Mouse (Mus musculus) hindbrain, embryonic 16.5 days (tissue): Measurements from ENCODE around the gene Trim11. TPM values are rescaled to one million over a fixed set of nuclear protein-coding genes. Genes with fewer than 3 reads are reported as not detected.

Experiments used
- ATAC-seq: fragments of 200-750 bp; cut with Nextera tagmentation; 2 replicates; pipeline ENCODE4 v1.8.0; 2017; ENCODE audit warnings: moderate TSS enrichment, moderate library complexity
- H3K27ac ChIP-seq: fragments of 300-500 bp; sonication (generic); 2 replicates; pipeline ENCODE4 v1.5.1; 2014; ENCODE audit warnings: low read depth, mild to moderate bottlenecking, control low read depth, low read length, moderate library complexity
- H3K27me3 ChIP-seq: fragments of 300-500 bp; sonication (generic); replicated peaks from 2 replicates; pipeline ENCODE4 v1.6.1; 2014; ENCODE audit warnings: low read length; ENCODE audit not compliant: control insufficient read depth, insufficient read depth
- H3K36me3 ChIP-seq: fragments of 300-500 bp; sonication (generic); 2 replicates; pipeline ENCODE4 v1.6.1; 2014; ENCODE audit warnings: mild to moderate bottlenecking, low read length, moderate library complexity, mixed read lengths; ENCODE audit not compliant: control insufficient read depth, insufficient read depth
- H3K4me1 ChIP-seq: fragments of 300-500 bp; sonication (generic); 2 replicates; pipeline ENCODE4 v1.6.1; 2014; ENCODE audit warnings: low read depth, low read length; ENCODE audit not compliant: control insufficient read depth, insufficient read depth
- H3K4me2 ChIP-seq: fragments of 300-500 bp; sonication (generic); 2 replicates; pipeline ENCODE4 v1.6.1; 2014; ENCODE audit warnings: mild to moderate bottlenecking, low read length, control low read depth, moderate library complexity
- H3K4me3 ChIP-seq: fragments of 300-500 bp; sonication (generic); 2 replicates; pipeline ENCODE4 v1.5.1; 2014; ENCODE audit warnings: mild to moderate bottlenecking, low read length, control low read depth, moderate library complexity
- H3K9ac ChIP-seq: fragments of 300-500 bp; sonication (generic); 2 replicates; pipeline ENCODE4 v1.6.1; 2014; ENCODE audit warnings: low read depth, mild to moderate bottlenecking, control low read depth, low read length, moderate library complexity
- H3K9me3 ChIP-seq: fragments of 300-500 bp; sonication (generic); 2 replicates; pipeline ENCODE4 v1.6.1; 2014; ENCODE audit warnings: mild to moderate bottlenecking, low read length, moderate library complexity; ENCODE audit not compliant: control insufficient read depth
- WGBS: fragments of 180-500 bp; shearing (Covaris S2); extraction: QIAGEN DNeasy Blood & Tissue Kit; methylation state at CpG from one replicate; pipeline ENCODE4 v1.1.7; 2014; 5-methylcytosine and 5-hydroxymethylcytosine counted together
- polyA plus RNA-seq: library from polyadenylated mRNA; unstranded; fragments of >200 nt; fragmentation: Nextera tagmentation; extraction: Ambion mirVana; gene quantifications from 2 replicates; pipeline ENCODE4 v1.2.1, GENCODE M21; 2015

Gene Trim11
- polyA plus RNA-seq, 1 experiment from 2014 or later, result 20.7 TPM

DNA sequence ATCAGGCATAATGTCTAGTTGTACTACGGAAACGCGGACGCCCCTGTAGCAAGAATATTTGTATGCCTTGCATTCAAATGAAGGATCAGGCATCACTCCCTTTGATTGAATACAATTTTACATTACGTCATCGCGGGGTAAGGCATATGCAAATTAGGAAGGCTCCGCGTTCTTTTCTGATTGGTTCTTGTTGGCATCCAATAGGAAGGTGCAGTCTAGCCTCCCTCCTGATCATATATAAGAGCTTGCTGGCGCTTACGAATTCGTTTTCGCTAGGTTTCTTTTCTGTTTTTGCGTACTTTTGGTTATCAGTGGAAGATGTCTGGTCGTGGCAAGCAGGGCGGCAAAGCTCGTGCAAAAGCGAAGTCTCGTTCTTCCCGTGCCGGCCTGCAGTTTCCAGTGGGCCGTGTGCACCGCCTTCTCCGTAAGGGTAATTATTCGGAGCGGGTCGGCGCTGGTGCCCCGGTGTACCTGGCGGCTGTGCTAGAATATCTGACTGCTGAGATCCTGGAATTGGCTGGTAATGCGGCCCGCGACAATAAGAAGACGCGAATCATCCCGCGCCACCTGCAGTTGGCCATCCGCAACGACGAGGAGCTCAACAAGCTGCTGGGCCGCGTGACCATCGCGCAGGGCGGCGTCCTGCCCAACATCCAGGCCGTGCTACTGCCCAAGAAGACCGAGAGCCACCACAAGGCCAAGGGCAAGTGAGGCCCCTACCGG is 23.3 kb upstream of the Trim11 start, which contains the start of the genes Hist3h2a and Trim17:
Gene Hist3h2a (plus strand): TSS at position 266 of the 723 bp plus-strand sequence.
Gene Trim17 (plus strand): TSS at position 266 of the 723 bp plus-strand sequence.
- peak within 1 kb of the TSS; percentile 86 for H3K9ac ChIP-seq
- H3K9me3 ChIP-seq, result no peaks in the 10 kb centered on the region
- H3K36me3 ChIP-seq, result no peaks in the 10 kb centered on the region; the same call in 1 of the 2 replicates
- H3K4me2 ChIP-seq, result peak within 1 kb of the TSS; percentile 95
- peaks cover 46% of the 10 kb centered on the region for H3K4me1 ChIP-seq
- no peaks in the 10 kb centered on the region for H3K27me3 ChIP-seq
- under 1% methylated on average over 49 of the region's 49 CpGs for WGBS
- peak; percentile 92 for ATAC-seq
- peak within 1 kb of the TSS; percentile 57 for H3K4me3 ChIP-seq
- H3K27ac ChIP-seq, result peak within 1 kb of the TSS; percentile 99

DNA sequence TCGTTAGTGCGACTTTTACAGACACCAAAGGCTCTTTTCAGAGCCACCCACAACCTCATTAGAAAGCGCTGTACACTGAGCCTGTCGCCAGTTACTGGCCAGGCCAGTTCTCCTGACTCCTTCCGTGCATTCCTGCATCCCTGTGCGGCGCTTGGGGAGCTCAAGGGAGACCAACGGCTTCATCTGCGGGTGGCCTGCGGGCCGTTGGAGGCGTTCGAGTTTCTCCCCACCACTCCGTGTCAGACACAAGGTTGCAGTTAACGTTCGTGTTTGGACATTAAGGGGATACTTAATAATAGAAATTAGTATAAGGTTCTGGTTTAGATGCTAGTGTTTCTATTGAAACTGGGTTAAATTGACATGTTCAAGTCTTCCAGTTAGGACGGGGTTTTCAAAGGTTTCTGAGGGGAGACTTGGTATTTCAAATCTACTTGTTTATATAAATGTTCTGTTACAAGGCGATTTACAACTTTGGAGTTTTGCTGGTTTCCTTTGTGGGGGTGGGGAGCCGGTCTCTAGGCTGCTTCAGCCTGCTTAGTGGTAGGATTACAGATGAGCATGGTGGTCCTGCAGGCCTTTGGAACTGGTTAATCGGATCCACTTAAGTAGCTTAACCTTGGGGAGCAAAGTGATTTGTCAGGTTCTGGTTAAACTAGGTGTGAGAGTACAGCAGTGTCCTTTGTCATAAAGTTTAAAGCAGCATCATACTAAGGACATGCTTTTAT is 22.6 kb upstream of the Trim11 start:
- peak; percentile 31 for ATAC-seq
- peaks cover 48% of the 10 kb centered on the region for H3K4me1 ChIP-seq
- 0% methylated on average over 20 of the region's 20 CpGs for WGBS

DNA sequence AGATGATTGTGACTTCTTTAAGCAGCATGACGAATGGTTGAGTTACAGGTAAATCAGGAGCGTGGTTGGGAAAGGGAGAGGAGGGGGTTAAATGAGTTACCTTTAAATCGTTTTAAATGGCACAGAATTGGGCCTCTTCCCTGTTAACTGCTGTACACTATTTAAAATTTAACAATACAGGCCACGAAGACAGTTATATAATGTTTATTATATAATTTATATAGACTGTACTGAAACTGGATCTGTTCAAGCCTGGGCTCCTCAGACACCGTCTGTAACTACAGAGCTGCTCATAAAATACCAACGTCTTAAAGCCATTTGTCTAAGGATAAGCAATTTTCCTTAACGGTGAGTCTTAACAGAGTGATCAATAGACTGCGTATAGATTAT is 22.0 kb upstream of the Trim11 start:
- Histone ChIP-seq H3K4me2 (peak overlapping the region; percentile 84), H3K4me1 (peaks cover 46% of the 10 kb centered on the region), H3K9me3 (no peaks in the 10 kb centered on the region), H3K27ac (peak overlapping the region; percentile 99), H3K4me3 (peak overlapping the region; percentile 57), H3K36me3 (no peaks in the 10 kb centered on the region; the same call in 1 of the 2 replicates), H3K27me3 (no peaks in the 10 kb centered on the region), H3K9ac (peak overlapping the region; percentile 78)
- 15% methylated on average over 8 of the region's 8 CpGs for WGBS
- ATAC-seq, result no peak

More for the DNA sequence above, 22.6 kb upstream of the Trim11 start:
- Histone ChIP-seq H3K4me2 (peak overlapping the region; percentile 84), H3K9ac (peak overlapping the region; percentile 78), H3K9me3 (no peaks in the 10 kb centered on the region), H3K27ac (peak overlapping the region; percentile 99), H3K36me3 (no peaks in the 10 kb centered on the region; the same call in 1 of the 2 replicates), H3K27me3 (no peaks in the 10 kb centered on the region), H3K4me3 (peak overlapping the region; percentile 57)

DNA sequence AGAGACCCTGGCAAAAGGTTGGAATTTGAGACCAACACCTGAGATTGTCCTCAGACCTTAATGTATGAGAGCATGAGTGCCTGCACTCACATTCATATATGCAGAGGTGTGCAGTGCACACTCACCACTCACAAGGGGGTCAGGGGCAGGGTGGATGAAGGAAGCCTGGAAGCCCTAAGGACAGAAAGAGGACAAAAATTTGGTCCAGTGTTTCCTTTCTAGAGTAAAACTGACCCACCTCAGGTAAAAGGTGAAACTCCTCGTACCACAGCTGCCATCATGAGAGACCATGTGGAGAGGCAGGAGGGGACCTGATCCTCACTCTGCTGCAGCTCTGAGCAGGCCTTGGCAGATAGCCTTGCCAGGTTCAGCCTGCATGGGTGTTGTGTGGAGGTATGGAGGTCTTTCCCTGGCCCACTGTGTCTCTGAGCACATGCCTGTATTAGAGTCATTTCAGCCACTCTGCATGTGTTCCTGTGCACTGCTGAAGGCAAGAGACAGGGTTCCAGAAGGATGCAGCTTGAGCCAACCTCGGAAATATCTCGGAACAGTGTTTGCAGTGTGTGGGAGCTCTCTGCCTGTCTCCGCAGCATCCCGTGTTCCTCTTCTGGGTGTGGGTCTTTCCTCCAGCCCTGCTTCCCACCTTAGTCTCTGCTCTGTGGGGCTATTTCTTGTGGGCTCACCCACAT is 20.5 kb upstream of the Trim11 start:
- Histone ChIP-seq H3K27me3 (no peaks in the 10 kb centered on the region), H3K4me2 (peak overlapping the region; percentile 84), H3K36me3 (no peaks in the 10 kb centered on the region; the same call in 1 of the 2 replicates), H3K9ac (peak overlapping the region; percentile 78), H3K27ac (no peak overlapping the region), H3K4me1 (peaks cover 36% of the 10 kb centered on the region), H3K4me3 (peak overlapping the region; percentile 57), H3K9me3 (0 out of 2 replicates have a peak, but pooled peaks cover 2% of the 10 kb centered on the region)
- ATAC-seq, result no peak
- 82% methylated on average over 5 of the region's 5 CpGs for WGBS

DNA sequence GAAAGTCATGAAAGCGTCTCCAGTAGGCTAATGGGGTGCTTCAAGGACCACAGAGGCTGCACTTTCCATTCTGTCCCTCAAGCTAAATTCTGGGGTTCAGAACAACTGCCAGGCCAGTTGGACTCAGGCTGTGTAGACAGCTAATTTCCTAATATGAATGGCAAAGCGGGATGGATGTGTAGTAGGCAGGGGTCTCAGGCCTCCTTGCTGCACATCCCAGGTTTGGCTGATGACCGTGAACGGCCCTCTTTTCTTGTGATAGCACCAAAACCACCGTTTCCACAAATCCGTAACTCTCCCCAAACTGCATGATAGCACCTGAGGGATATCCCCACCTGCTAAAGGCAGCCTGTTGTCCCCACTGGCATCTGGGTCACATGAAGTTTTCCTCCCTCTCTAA is 19.4 kb upstream of the Trim11 start:
- Histone ChIP-seq H3K4me3 (no peak overlapping the region), H3K9me3 (0 out of 2 replicates have a peak, but pooled peaks cover 2% of the 10 kb centered on the region), H3K27me3 (no peaks in the 10 kb centered on the region), H3K27ac (no peak overlapping the region), H3K4me1 (peaks cover 32% of the 10 kb centered on the region), H3K36me3 (no peaks in the 10 kb centered on the region; the same call in 1 of the 2 replicates), H3K4me2 (peak overlapping the region; percentile 84), H3K9ac (no peak overlapping the region)
- ATAC-seq, result no peak
- 82% methylated on average over 6 of the region's 6 CpGs for whole genome bisulfite sequencing

DNA sequence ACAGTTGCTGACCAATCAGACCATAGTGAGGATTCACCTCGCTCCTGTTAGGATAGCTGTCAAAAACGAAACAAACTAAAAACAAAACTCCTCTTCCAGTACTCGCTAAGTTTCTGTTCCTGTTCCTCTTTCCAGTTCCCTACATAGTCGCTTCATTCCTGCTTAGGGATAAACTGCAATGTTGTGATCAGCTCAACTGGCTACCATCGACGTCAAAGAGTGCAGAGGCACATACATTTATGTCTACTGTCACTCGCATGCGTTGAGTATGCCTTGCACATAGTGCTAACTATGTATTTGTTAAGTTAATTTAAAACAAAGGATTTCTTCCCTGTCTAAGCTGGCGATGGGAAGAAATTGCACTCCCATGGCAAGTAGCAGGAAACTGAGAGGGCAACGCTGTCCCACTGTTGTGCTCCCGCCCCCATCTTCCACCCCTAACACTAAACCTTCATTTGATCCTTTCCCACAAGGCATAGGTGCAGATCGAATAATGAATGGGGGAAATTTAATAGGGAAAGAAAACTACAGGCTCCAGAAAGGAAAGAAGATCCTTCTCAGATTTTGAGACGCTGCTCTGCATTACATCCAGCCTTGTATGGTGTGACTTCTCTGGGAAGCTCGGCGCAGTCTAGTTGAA is 18.6 kb upstream of the Trim11 start:
- peaks cover 32% of the 10 kb centered on the region for H3K4me1 ChIP-seq
- 0 out of 2 replicates have a peak, but pooled peaks cover 2% of the 10 kb centered on the region for H3K9me3 ChIP-seq
- 32% methylated on average over 15 of the region's 15 CpGs for WGBS
- no peaks in the 10 kb centered on the region for H3K27me3 ChIP-seq
- H3K4me3 ChIP-seq, result peak overlapping the region; percentile 57
- no peak for ATAC-seq
- H3K4me2 ChIP-seq, result peak overlapping the region; percentile 89
- peak overlapping the region; percentile 82 for H3K27ac ChIP-seq
- H3K36me3 ChIP-seq, result no peaks in the 10 kb centered on the region; the same call in 1 of the 2 replicates
- H3K9ac ChIP-seq, result peak overlapping the region; percentile 70

DNA sequence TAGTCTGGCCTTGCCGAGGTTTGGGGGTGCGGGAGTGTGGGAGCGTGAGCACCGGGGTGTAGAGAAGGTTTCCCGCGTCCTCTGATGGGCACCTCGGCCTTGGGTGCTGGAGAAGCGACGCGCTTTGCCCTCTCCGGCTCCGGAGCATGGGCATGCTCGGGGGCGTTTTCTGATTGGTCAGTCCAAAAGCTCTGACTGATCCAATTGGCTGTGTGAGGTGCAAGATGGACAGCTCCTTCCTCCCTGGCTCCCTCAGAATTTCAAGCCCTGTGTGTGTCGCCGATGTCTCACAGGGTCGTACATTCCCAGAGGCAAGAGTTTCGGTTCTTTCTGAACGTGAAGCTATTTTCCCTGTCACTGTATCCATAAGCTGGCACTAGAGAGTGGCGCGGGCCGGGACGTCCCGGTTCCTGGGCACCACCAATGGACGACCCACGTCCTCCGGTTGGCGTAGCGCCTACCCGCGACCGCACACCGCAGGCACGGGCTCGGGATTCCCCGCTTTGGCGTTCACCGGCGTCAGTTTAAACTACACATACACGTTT is 17.9 kb upstream of the Trim11 start:
- Histone ChIP-seq H3K4me1 (peaks cover 32% of the 10 kb centered on the region), H3K4me2 (peak overlapping the region; percentile 89), H3K27me3 (no peaks in the 10 kb centered on the region), H3K27ac (peak overlapping the region; percentile 82), H3K4me3 (peak overlapping the region; percentile 57), H3K9ac (peak overlapping the region; percentile 70), H3K9me3 (0 out of 2 replicates have a peak, but pooled peaks cover 2% of the 10 kb centered on the region), H3K36me3 (no peaks in the 10 kb centered on the region; the same call in 1 of the 2 replicates)
- peak; percentile 92 for ATAC-seq
- 0% methylated on average over 40 of the region's 40 CpGs for WGBS
